Mouse (Mus musculus) intestine, postnatal 0 days (tissue): Measurements from ENCODE around the gene Sorcs3. TPM values are rescaled to one million over a fixed set of nuclear protein-coding genes. Genes with fewer than 3 reads are reported as not detected.
A peak's percentile ranks its signal among the peaks of the same experiment; 100 is the strongest.

ENCODE experiments used
- ATAC-seq: fragments of 200-750 bp; cut with Nextera tagmentation; 2 replicates; pipeline ENCODE4 v1.8.0; 2017; ENCODE audit warnings: mild to moderate bottlenecking, moderate TSS enrichment, moderate library complexity
- H3K27ac ChIP-seq: fragments of 300-500 bp; sonication (generic); 2 replicates; pipeline ENCODE4 v1.5.1; 2014; ENCODE audit warnings: mild to moderate bottlenecking, low read depth, low read length, moderate library complexity
- H3K27me3 ChIP-seq: fragments of 300-500 bp; sonication (generic); replicated peaks from 2 replicates; pipeline ENCODE4 v1.6.1; 2014; ENCODE audit warnings: low read length, mixed read lengths; ENCODE audit not compliant: control insufficient read depth, insufficient read depth
- H3K36me3 ChIP-seq: fragments of 300-500 bp; sonication (generic); 2 replicates; pipeline ENCODE4 v1.6.1; 2014; ENCODE audit warnings: mild to moderate bottlenecking, moderate library complexity; ENCODE audit not compliant: control insufficient read depth, insufficient read depth
- H3K4me1 ChIP-seq: fragments of 300-500 bp; sonication (generic); replicated peaks from 2 replicates; pipeline ENCODE4 v1.6.1; 2014; ENCODE audit warnings: antibody characterized with exemption, low read length, mixed read lengths; ENCODE audit not compliant: control insufficient read depth, insufficient read depth
- H3K4me2 ChIP-seq: fragments of 300-500 bp; sonication (generic); replicated peaks from 2 replicates; pipeline ENCODE4 v1.6.1; 2014; ENCODE audit warnings: low read depth, mild to moderate bottlenecking, moderate library complexity
- H3K4me3 ChIP-seq: fragments of 300-500 bp; sonication (generic); 2 replicates; pipeline ENCODE4 v1.5.1; 2014; ENCODE audit warnings: low read depth, low read length
- H3K9ac ChIP-seq: fragments of 300-500 bp; sonication (generic); 2 replicates; pipeline ENCODE4 v1.6.1; 2014; ENCODE audit warnings: mild to moderate bottlenecking, low read depth, low read length
- H3K9me3 ChIP-seq: fragments of 300-500 bp; sonication (generic); 2 replicates; pipeline ENCODE4 v1.6.1; 2016; ENCODE audit warnings: mixed run types; ENCODE audit not compliant: control insufficient read depth
- CTCF ChIP-seq: sonication (generic); IDR thresholded peaks from 2 replicates; pipeline ENCODE4 v1.5.1; 2016; ENCODE audit warnings: low read depth, mild to moderate bottlenecking, control low read depth, antibody characterized with exemption, moderate library complexity
- WGBS: fragments of 180-500 bp; shearing (Covaris S2); extraction: QIAGEN DNeasy Blood & Tissue Kit; methylation state at CpG from one replicate; pipeline ENCODE4 v1.1.7; 2014; 5-methylcytosine and 5-hydroxymethylcytosine counted together
- polyA plus RNA-seq: library from polyadenylated mRNA; unstranded; fragments of >200 nt; fragmentation: Nextera tagmentation; extraction: Ambion mirVana; gene quantifications from 2 replicates; pipeline ENCODE4 v1.2.1, GENCODE M21; 2015

Sorcs3 gene
- polyA plus RNA-seq, 1 experiment from 2014 or later, result 0.37 TPM

DNA sequence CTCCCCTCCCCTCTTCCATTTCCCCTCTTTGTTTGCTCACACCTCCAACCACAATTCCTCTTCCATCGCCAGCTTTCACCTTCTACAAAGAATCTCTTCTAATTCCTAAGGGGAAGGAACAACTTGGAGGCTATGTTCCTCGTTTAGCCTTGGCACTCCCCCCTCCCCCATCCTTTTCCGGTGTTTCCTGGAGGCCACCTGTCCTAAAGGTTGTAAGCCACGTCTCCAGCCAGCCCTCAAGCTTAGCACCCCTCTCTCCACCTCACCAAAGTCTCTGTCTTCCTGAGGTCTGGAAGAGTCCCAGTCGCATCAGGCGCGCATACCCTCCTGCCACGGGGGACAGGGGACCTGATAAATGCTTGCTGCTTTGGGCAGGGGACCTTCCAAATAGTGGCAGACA is 1.3 kb upstream of the Sorcs3 start:
- Histone ChIP-seq H3K4me2 (peak overlapping the region; percentile 64; the same call in 1 of the 2 replicates), H3K27me3 (peaks cover 40% of the 10 kb centered on the region)
- 2% methylated on average over 8 of the region's 8 CpGs for WGBS

DNA sequence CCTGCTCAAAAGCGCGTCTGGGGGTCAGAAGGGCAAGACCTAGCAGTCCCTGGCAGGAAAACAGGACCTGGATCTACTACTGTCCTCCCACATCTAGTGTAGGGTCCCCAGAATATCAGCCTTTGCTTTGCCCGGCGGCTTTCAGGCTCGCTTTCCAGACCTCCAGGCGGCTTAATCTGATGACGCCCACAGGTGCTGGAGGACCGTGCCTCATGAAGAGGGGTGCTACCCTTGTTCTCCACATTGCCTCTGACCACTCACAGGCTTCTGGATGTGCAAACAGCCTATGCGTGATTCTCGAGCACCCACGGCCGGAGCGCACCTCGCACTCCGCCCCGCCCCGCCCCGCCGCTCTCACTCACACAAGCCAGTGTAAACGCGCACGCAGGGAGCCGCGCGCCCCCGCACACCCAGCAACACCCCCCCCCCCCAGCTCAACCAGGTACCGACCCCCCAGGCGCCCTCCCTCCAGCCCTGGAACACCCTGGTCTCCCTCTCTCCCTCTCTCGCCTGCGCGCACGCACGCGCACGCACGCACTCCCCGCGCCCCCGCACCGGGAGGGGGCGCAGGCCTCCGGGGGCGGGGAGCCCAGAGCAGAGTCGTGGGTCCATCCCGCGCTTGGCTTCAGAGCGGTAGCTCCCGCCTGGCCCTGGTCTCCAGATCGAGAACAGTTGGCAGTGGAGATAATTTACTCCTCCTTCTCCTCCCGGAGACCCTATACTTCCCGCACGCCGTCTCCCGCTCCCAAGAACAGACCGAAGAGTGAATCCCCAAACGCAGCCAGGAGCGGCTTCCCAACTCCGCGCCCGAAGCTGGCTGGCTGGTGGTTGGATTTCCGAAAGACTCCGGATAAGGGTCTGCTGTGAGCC is 698 bp upstream of the Sorcs3 start:
- Histone ChIP-seq H3K4me3 (peak overlapping the region; percentile 38), H3K9ac (no peak overlapping the region), H3K36me3 (no peaks in the 10 kb centered on the region), H3K4me1 (no peaks in the 10 kb centered on the region; the same call in 1 of the 2 replicates), H3K4me2 (peak overlapping the region; percentile 64), H3K9me3 (no peaks in the 10 kb centered on the region), H3K27me3 (peaks cover 40% of the 10 kb centered on the region), H3K27ac (no peak overlapping the region)
- under 1% methylated on average over 53 of the region's 62 CpGs for WGBS
- ATAC-seq, result no peak
- TF ChIP-seq CTCF, result peak; percentile 17; the same call in 1 of the 2 replicates

More for the DNA sequence above, 1.3 kb upstream of the Sorcs3 start:
- Histone ChIP-seq H3K27ac (no peak overlapping the region), H3K4me1 (no peaks in the 10 kb centered on the region; the same call in 1 of the 2 replicates), H3K36me3 (no peaks in the 10 kb centered on the region), H3K9me3 (no peaks in the 10 kb centered on the region), H3K9ac (no peak overlapping the region), H3K4me3 (peak overlapping the region; percentile 38; the same call in 1 of the 2 replicates)
- TF ChIP-seq CTCF, result no peak
- ATAC-seq, result no peak

GRCm38 (mm10) chr19:48206861-48207730 is 1.3 kb downstream of the Sorcs3 start:
- Histone ChIP-seq H3K4me3 (peak overlapping the region; percentile 38; the same call in 1 of the 2 replicates), H3K27me3 (peaks cover 40% of the 10 kb centered on the region), H3K36me3 (no peaks in the 10 kb centered on the region), H3K9me3 (no peaks in the 10 kb centered on the region), H3K4me1 (no peaks in the 10 kb centered on the region; the same call in 1 of the 2 replicates), H3K27ac (no peak overlapping the region), H3K9ac (no peak overlapping the region), H3K4me2 (peak overlapping the region; percentile 64)
- no peak for ATAC-seq
- no peak for TF ChIP-seq CTCF
- WGBS, result 6% methylated on average over 21 of the region's 21 CpGs

DNA sequence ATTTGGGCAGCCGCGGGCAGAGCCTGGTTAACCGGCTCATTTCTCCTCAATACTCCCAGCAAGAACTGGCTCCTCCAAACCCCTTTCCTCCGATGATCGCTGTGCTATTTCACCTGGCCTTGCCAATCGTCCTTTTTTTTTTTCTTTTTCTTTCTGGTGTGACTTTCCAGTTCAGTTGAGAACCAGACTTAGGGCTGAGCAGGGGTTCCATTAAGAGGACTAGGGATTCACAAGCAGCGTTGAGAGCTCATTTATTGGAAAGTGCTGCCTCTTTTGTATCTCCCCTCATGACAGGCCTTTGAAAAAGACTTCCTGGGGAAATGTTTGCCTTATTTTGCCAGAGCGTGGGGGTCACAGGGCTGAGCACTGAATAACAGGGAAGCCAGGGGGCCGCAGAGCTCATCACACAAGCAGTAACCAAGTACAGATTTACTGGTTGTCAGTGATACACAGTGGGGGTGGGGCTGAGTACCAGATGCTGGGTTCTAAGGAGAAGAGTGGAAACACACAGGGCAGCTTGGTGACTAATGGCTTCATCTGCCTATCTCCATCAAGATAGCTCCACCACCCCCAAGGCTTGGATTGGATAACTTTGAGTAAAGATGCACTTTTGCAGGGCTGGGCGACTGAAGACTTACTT is 2.0 kb downstream of the Sorcs3 start:
- TF ChIP-seq CTCF, result no peak
- Histone ChIP-seq H3K4me2 (no peak overlapping the region), H3K36me3 (no peaks in the 10 kb centered on the region), H3K27me3 (peaks cover 40% of the 10 kb centered on the region), H3K9me3 (no peaks in the 10 kb centered on the region), H3K4me3 (no peak overlapping the region), H3K27ac (no peak overlapping the region), H3K4me1 (no peaks in the 10 kb centered on the region; the same call in 1 of the 2 replicates), H3K9ac (no peak overlapping the region)
- no peak for ATAC-seq
- WGBS, result 23% methylated on average over 10 of the region's 10 CpGs

DNA sequence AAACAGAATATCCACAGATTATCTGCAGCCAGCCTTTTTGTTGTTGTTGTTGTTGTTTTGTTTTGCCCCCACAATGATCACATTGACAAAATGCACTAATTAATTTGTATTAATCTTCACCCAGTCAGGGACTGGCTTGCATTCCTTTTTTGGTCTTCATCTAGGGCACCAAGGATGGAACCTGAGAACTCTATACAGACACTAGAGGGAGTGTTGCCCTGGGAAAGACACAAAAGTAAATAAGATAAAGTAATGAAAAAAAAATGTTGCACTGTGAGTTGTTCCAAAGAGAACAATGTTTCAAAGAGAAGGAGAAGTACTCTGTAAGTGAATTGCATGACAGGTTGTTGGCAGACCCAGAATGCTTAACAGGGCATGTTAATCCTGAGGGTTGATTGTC is 9.6 kb downstream of the Sorcs3 start:
- Histone ChIP-seq H3K27me3 (no peaks in the 10 kb centered on the region), H3K9me3 (no peaks in the 10 kb centered on the region), H3K4me2 (no peak overlapping the region), H3K27ac (no peak overlapping the region), H3K9ac (no peak overlapping the region), H3K4me1 (no peaks in the 10 kb centered on the region), H3K36me3 (no peaks in the 10 kb centered on the region), H3K4me3 (no peak overlapping the region)
- TF ChIP-seq CTCF, result peak; percentile 25; the same call in 1 of the 2 replicates
- ATAC-seq, result no peak
